Mouse (Mus musculus) lung, adult 18-20 months (tissue): ENCODE results near the gene Adcy2.

Experiments used
- DNase-seq, 2 experiments: peaks; one replicate each; pipeline ENCODE4 v3.0.0; 2022; ENCODE audit warnings: mixed read lengths in 2 of 2

The Adcy2 gene

DNA sequence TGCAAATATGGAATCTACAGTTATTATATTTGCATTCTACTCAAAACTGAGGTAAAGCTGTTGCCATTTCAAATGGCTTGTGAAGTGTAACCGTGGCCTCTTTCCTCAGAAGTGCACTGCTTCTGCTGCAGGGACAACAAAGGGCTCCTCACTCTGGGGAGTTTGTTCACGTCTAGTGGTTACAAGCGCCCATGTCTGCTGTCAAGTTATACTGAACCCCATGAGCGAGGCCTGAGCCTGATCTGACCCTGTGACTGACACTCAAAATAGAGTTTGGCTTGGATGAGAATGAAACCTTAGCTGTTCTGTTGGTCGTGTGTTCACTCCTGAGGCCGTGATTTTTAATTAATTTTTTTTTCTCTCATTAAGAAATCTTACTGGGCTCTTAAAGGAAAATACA lies 38.8 kb downstream of the Adcy2 start:
- DNase-seq: no peak

DNA sequence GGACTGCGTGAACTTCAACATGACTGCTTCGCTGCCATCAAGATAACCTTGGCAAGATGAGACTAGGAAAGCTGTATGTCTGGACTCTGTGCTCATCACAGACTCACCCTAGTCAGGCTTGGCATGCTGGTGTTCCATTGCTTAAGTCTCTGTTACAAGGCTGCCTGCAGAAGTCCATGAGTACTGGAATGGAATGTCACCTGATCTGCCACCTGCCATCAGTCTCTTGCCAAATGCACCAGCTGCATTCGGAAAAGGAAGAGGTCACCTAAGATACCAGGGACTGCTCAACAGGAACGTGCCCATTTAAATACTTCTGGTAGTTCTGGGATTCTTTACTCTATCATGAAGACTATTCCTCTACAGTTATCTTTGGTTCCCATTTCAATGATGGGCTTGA lies 39.9 kb downstream of the Adcy2 start:
- no peak for DNase-seq

DNA sequence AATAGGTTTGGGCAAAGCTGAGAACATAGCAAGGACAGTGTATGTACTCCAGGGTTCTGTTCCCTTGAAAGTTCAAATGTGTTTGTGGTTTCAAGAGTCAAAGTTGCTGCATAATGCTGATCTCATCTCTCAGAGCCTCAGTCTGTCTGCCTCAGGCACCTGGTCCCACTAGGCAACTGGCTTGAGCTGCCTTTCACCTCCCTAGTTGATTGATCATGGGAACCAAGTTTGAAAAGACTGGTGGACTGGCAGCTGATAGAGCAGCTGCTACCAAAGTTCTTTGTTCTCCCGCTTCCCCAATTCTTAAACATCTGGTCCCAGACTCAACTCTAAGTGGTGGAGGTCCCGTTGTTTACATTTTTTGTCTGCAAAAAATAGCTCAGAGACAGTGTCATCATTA lies 56.6 kb downstream of the Adcy2 start:
- DNase-seq: no peak

DNA sequence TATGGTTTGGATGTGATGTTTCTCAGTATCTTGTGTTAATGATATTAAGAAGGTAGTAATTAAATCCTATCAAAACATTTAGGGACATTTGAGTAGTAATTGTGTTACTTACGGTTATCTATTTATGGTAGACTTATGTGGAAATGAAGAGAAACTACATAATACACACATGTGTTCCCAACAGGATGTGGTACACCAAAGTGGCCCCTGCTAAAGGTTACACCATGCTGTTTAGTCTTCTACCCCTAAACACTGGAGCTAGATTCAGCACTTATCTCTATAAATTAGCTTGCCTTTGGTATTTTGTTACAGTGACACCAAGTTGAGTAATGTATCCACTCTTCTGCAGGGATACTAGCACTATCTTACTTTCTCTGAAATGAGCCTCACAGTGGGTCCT lies 57.9 kb downstream of the Adcy2 start:
- DNase-seq: no peak

DNA sequence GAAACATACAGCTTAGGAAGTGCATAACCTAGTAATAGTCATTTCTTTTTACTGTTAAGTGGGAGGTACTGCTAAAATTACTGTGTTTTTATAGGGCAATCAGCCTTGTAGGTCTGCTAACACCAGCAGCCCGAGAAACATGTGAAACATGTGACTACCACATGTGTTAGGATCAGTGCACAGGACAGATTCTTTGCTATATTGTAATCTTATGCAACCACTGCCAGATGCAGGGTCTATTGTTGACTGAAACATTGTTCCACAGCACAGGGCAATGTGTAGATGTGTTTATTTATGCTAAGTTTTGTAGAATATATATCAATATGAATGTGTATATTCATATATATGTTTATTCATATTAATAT lies 67.1 kb downstream of the Adcy2 start:
- DNase-seq: no peak

DNA sequence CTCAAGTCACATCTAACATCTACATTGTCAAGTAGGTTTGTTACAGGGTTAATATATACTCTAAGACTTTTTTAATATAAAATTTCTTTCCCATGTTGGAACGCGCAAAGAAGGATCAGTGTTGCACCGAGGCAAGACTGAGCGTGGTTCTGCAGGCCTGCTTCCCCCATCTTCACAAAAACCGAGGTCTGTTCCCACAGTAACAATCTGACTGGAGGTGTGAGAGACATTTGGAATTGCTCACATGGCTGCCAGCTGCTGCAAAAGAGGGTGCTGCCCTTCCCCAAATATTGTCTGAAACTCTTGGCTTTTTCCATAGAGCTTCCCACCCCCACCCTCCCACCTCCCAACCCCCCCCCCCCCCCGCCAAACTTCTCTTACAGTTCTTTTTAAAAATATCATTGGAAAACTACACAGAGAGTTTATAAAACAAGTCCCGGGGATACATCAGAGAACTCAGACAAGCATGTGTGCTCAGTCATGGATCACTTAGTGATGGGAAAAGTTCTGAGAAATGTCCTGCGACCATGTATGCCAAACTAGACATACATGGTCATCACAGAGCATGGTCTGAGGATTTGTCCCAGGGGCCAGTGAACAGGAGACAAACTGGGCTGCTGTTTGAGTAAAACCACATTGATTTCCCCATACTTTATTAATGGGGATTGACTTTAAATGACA lies 67.6 kb downstream of the Adcy2 start:
- DNase-seq: peak; percentile 11 to 12

DNA sequence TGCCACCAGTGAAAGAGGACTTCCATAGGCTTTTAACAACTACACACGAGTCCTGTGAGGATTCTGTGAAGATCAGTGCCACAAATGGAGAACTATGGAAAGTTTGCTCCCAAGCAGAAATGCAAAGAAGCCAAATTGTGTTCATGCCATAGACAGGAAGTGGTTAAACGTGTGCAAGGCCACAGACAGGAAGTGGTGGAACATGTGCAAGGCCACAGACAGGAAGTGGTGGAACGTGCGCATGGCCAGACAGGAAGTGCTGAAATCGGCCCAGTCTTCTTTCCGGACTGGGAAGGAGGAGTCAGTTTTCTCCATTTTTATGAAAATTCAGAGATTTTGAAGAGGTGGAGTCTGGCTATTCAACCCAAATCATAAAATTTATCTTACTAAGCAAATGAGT lies 70.9 kb downstream of the Adcy2 start:
- DNase-seq: no peak

DNA sequence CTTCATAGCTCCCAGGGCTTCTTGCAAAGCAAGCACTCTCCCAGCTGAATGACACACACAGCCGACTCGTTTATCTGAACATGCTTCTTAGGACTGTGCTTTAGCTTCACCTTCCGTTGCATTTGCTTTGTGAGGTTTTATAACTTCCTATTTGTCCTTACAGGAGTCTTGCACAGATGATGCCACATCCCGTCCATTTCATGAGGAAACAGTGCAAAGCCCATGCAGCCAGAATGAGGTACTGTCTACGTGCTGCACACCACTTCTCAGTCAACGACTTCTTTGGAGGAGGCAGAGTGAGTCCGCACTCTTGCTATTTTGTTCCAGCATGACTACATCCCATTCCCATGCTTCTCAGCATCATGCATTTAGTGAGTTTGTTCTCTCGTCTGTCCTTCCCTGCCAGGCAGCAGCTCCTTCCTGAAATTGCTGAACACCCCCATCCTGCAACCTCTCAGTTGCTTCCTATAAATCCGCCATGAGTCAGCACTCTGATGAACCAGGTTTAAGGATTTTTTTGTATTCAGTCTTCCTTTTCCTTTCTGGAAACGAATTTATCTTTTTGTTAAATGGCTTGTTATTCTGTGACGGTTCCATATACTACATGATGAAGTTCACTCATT lies 85.6 kb downstream of the Adcy2 start:
- DNase-seq: no peak

DNA sequence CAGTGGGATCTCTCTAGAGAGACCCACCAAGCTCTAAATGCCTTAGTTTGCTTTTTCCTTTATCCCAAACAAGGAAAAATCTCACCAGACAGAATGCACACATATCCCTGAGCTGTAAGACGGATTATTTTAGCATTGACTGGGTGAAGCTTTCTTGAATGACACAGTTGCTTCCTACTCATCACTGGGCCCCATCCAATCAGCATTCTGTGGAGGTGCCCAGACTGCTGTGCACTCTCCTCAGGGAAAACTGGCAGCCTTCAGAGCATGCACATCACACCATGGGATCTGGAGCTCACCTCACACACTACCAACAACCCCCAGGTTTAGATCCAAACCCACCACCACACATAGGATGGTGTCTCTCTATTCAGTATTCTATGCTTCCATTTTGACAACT lies 92.7 kb downstream of the Adcy2 start:
- DNase-seq: no peak

DNA sequence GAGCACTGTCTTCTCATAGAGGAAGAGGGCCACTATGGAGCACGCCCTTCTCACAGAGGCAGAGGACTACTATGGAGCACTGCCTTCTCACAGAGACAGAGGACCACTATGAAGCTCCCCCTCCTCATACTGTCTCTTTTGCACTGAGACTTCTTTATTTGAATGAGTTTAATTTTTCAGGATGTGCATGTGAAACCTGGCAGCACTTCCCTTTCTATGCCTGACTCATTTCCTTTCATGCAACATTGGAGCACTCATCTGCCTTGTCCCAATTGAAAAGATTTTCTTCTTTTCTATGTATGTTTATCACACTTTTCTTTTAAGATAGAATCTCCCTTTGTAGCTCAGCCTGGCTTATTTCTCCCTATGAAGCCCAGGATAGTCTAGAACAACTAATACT lies 96.6 kb downstream of the Adcy2 start:
- DNase-seq: no peak

DNA sequence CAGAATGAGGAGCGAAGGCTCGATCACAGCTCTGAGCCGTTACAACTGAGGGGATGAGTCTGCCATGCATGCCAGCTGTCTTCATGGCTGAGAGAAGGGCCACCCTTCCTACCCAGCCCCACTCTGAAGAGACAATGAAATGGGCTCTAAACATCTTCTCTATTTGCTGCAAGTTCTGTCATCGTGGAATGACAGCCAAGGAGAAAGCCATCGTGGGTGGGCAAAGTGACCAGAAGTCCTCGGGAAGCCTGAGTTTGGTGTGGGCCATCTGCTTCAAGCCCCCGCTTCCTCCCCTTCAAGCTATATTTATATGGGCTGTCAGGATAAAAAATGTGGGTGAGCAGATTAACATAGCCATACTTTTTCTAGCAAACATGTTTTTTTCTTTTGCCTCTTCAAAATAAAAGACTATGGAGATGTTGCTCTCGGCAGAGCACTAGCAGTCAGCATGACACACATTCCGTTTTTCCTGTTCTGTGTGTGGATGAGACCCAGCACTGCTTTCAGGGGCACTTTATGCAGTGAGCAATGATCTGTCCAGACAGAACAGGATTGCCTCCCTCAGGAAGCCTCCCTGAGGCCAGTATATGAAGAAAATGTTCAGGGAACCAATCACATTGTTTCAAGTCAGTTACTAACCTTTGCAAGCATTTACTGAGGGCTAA lies 109.3 kb downstream of the Adcy2 start:
- DNase-seq: no peak

DNA sequence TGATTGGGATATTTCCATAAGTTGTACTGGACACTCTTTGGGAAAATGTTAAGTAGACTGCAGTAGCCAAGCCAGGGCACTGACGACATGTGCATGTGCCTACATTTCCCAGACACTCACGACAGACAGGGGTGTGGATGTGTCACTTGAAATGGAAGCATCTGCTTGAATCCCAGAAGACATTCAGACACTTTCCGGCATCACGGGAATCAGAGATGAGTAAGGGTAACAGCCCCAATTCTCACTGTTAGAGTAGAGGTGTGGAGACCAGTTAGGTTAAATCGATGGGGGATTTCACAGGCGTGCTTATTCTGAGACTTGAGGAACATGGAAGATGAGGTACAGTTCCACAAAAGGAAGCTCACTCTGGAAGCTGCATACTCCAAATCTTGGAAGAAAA lies 130.6 kb downstream of the Adcy2 start:
- DNase-seq: no peak

DNA sequence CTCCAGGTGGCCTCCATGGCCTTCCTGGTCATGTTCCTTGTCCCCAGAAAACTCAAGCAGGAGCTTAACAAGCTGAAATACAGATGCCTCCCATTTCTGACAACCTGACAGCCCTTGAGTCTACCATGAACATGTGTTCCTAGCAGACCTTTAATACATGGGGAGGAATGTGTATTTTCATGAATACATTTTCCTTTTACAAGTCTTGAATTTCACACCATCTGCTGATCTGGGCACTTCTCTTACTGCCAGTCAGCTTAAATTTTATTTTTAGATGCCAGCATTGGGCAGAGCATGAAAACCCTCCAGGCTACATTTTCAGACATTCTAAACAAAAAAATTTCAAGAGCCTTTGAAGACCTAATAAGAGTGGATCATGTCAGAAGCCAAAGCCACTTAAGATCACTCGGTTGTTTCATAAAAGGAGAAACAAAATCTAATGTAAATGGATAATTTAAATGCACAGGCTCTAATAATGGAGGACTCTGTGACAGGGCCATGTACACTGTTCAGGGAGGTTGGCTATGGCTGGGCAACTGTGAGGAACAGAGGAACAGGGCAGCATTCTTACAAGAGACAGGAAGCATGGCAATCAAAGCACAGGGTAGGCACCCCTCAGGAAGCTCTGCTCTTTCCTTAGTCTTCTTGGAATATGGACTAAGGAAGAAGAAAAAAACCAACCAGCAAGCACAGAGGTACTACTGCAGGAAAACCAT lies 131.2 kb downstream of the Adcy2 start:
- DNase-seq: no peak

DNA sequence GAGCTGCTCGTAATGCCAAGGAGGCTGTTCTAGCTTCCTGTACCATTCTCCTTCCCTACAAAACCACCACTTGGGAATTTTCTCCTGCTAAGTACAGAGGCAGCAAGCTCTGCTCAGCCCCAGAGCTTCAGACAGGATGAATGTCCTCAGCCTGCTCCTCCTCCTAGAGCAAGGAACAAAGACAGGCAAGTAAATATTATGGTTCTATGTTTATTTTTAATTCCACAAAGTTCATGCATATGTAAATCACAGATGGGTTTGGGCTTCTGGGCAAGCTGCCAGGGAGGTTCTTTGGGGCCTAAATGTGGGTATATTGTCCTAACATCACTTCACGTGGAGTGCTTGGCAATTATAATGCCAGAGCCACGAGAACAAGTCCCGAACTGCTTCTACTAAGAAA lies 139.3 kb downstream of the Adcy2 start:
- no peak for DNase-seq

DNA sequence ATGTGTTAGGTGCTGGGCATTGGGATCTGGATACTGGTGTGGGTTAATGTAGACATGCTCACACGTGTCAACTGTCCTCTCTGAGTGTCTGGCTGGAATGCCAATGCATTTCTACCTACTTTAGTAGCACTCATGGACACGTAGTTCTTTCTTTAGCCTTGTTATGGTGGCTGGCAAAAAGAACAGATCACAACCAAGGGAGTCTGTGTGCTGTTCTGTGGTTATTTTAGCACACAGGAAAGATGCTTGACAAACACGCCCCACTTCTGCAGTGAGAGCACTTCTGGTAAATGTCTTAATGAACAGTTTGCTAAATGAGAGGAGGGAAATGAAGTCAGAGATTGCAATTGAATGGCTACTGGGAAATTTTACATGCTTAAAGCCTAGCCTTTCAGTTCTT lies 151.1 kb downstream of the Adcy2 start:
- DNase-seq: no peak

DNA sequence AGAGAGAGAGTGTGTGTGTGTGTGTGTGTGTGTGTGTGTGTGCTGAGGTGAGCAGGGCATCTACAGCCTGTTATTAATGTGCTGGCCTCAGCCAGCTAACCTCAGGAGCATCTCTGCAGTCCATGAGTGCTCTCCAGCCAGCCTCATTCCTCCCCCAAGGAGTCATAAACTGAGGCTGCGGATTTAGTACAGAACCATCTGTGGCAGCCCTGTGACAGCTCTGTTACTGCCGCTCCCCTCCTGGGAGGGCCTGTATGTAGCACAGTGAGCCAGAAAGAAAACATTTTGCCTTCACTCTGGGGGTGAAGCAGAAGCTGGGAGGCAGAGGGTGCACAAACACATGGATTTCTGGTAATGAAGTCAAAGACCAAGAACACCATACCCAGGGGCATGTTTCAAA lies 159.8 kb downstream of the Adcy2 start:
- DNase-seq: no peak

DNA sequence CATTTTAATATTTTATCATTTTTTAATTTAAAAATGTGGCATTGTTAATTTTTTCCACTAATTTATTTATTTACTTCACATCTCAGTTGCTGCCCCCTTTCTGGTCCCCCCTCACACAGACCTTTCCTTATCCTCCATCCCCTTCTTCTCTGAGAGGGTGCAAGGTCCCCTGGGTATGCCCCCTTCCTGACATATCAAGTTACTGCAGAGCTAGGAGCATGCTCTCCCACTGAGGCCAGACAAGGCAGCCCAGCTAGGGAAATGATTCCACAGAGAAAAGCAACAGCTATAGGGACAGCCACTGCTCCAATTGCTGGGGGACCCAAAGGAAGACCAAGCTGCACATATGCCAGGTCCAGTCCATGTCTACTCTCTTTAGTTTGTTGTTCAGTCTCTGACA lies 163.2 kb downstream of the Adcy2 start:
- no peak for DNase-seq

DNA sequence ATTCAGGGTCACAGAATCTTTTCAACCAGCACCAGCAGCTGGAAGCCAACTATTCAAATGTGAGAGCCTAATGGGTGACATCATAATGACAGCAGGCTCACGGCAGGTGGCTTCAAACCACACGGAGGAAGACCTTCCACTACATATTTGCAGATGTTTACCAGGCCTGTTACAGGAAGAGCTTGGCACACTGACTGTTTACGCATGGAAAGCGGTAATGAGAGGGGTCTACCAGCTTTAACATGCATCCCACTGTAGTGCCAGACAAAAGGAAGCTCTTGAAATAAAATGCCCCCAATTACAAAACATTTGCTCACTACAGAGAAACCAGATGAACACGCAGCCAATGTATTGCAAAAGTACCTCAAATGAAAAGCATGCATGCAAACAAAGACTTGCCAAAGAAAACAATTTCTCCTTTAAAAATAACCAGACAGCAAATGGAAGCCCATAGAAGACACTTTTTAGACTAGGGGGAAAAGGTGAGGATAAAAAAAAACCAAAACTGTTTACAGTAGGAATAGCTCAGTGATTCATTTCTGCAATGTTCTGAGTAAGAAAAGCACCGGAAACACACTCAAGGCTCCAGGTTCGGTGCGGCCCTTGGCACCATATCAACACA lies 163.8 kb downstream of the Adcy2 start:
- no peak for DNase-seq

DNA sequence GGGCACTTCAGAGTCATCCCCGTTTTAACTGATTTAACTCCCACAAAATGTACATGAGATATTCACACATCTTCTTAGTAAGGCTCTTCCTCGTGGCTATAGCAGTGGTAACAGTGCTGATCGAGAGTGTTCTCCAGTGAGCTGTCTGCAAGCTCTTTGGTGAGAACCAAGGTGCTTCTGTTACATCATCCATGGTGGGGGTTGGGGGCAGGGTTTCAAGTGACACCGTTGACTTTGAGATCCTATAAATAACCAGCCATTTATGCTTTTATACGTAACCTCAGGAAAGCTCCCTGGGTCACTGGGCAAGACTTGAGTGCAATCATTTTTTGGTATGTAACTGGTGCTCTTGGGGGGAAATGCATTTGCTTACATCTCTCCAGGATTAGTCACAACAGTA lies 167.2 kb downstream of the Adcy2 start:
- DNase-seq: no peak

DNA sequence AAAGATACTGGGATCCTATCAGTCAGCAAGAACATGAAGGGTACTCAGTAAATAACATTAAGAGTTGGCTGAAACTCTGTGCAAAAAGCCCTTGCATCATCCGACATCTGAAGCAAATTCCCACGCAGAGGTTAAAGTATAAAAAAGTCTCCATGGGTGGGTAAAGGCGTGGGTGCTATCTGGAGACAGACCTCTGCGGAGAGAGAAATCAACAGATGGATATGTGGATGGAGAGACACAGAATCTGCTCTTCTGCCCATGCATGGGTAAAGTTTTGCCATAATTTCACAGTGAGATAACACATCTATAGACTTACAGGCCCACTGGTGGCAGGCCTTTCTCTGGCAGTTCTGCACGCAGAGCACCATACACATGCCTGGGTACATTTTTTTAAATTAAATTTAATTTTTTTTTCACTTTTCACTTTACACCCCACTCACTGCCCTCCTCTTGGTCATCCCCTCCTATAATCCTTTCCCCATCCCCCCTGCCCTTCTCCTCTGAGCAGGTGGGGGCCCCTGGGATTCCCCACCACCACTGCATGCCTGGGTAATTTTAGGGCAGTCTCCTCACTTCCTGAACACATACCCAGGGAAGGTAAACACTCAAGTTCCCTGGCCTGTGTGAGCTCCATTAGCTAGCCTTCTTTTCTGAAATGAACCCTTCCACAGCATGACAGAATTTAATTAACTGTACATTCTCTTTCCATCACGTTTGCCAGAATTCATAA lies 169.1 kb downstream of the Adcy2 start:
- no peak for DNase-seq

DNA sequence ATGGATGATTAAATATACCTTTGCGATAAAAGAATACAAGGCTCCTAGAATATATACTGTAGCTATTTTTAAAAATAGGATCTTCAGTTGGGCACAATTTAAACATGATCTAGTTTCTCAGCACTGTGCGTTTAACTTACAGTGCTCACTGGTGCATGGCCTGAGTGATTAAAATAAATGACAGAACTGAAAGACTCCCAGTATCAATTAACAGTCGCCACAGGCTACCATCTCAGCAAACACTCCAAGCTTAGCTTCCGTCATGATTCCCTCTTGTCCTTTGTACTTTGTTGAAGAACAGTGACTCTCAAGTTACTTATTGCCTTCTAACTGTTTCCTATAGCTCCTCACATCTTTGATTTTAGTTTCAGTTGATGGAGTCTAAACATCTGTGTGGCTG lies 170.9 kb downstream of the Adcy2 start:
- no peak for DNase-seq

DNA sequence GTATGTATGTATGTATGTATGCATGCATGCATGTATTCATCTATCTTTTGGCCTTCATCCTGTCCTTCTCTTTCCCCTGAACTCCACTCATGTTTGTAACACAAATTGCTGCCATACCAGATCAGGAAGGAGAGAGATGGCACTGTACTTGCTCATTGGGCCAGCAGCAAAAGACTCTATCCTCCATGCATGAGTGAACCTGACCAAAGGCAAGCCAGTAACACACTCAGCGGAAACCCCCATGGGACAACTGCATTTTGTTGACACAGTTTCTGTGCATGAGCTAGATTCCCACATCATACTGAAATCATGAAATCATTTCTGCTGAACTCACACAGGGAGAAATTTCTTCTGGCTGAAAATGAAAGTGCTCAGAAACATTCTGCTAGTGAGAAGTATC lies 172.9 kb downstream of the Adcy2 start:
- no peak for DNase-seq
